Mouse (Mus musculus): ENCODE data around the gene Epb41l4b. TPM values are rescaled to one million over a fixed set of nuclear protein-coding genes. Genes with fewer than 3 reads are reported as not detected.

Epb41l4b gene
- polyA plus RNA-seq, 1 experiment from 2014 or later: 8.4 TPM

DNA sequence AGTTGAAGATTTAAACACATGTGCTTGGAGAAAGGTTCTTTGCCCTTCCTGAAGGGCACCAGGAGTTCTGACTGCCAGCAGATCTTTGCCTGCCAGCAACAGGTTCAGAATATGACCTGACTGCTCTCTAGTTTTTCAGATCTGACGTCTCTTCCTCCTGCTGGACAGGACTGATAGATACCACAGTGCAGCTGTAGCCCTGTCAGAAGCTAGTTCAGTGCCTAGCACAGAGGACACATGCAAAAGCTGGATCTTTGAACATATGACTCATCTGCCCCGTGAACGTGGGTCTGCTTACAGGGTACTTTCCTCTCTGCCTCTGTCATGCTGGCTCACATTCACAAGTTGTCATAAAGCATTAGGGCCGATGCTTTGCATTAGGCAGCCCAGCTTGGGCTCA is 199.0 kb downstream of the Epb41l4b start:
- no peak for TF ChIP-seq CTCF (IDR thresholded peaks at IDR 0.05; ENCODE audit: low read depth)
- no peak for TF ChIP-seq EP300 (IDR thresholded peaks at IDR 0.05; ENCODE audit: low read depth)
- H3K4me2 ChIP-seq (ENCODE audit: low read depth, low read length): no peak overlapping the region
- WGBS (ENCODE audit: insufficient replicate concordance): 52% methylated on average over 4 of the region's 4 CpGs

DNA sequence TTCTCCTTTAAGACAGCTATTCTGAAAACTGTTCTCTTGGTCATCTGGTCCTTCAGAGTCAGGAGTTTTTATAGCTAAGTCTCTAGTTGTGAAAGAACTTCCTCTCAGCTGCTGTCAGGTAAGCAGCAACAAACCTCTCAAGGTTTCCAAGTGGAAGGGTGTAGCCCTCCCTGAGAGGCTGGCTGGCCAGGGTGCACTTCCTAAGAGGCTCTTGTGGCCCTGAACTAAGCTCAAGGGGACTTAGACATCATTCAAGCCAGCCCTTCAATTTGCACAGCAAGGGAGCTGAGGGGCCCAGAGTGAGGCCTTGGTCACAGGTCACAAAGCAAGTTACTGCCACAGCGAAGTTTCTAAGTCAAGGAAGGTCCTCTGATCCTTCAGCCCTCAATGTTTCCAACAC is 200.0 kb downstream of the Epb41l4b start:
- WGBS (ENCODE audit: insufficient replicate concordance): 70% methylated on average over 1 of the region's 1 CpGs
- ATAC-seq: no peak

More for the DNA sequence above, 199.0 kb downstream of the Epb41l4b start:
- no peaks in the 10 kb centered on the region for H3K27me3 ChIP-seq (ENCODE audit: insufficient read depth, low read length)
- H3K9me3 ChIP-seq (ENCODE audit: low read length): no peaks in the 10 kb centered on the region
- ATAC-seq (no peak), DNase-seq (no peak)
- H3K4me1 ChIP-seq (ENCODE audit: insufficient read depth): peaks cover 24% of the 10 kb centered on the region
- no peak overlapping the region for H3K4me3 ChIP-seq (ENCODE audit: low read depth, low read length)
- no peak overlapping the region for H3K27ac ChIP-seq (ENCODE audit: low read depth)
- no peak overlapping the region for H3K9ac ChIP-seq (replicated peaks)
- H3K36me3 ChIP-seq (replicated peaks; ENCODE audit: insufficient read depth, low read length): no peaks in the 10 kb centered on the region

DNA sequence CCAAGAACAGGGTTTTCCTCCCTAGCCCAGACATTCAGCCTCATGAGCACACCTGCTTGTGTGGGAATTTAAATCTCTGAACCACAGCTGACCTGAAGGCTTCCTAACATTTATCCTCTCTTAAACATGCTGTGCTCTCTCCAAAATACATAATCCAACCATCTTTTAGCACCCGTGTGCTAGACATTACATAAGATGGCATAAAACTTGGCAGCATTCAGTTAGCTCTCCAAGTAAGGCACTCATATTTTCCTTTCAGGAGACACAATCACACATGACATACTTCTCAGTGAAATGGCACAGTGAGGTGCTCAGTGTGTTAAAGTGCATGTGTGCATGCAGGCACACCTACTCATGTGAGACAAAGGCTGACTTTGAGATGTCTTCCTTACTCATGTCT is 200.7 kb downstream of the Epb41l4b start:
- Histone ChIP-seq H3K9me3 (ENCODE audit: low read length) (no peaks in the 10 kb centered on the region), H3K4me1 (ENCODE audit: insufficient read depth) (peaks cover 21% of the 10 kb centered on the region), H3K27ac (ENCODE audit: low read depth) (no peak overlapping the region), H3K4me2 (ENCODE audit: low read depth, low read length) (no peak overlapping the region), H3K36me3 (replicated peaks; ENCODE audit: insufficient read depth, low read length) (no peaks in the 10 kb centered on the region), H3K27me3 (ENCODE audit: insufficient read depth, low read length) (no peaks in the 10 kb centered on the region), H3K4me3 (ENCODE audit: low read depth, low read length) (no peak overlapping the region), H3K9ac (replicated peaks) (no peak overlapping the region)
- 71% methylated on average over 1 of the region's 1 CpGs for WGBS (ENCODE audit: insufficient replicate concordance)
- TF ChIP-seq CTCF (IDR thresholded peaks at IDR 0.05; ENCODE audit: low read depth) (no peak), EP300 (IDR thresholded peaks at IDR 0.05; ENCODE audit: low read depth) (no peak)
- ATAC-seq: no peak
- DNase-seq: no peak

More for the DNA sequence above, 200.0 kb downstream of the Epb41l4b start:
- no peak overlapping the region for H3K4me2 ChIP-seq (ENCODE audit: low read depth, low read length)
- TF ChIP-seq CTCF (IDR thresholded peaks at IDR 0.05; ENCODE audit: low read depth) (no peak), EP300 (IDR thresholded peaks at IDR 0.05; ENCODE audit: low read depth) (no peak)
- no peak for DNase-seq
- no peaks in the 10 kb centered on the region for H3K9me3 ChIP-seq (ENCODE audit: low read length)
- peaks cover 21% of the 10 kb centered on the region for H3K4me1 ChIP-seq (ENCODE audit: insufficient read depth)
- no peaks in the 10 kb centered on the region for H3K27me3 ChIP-seq (ENCODE audit: insufficient read depth, low read length)
- H3K36me3 ChIP-seq (replicated peaks; ENCODE audit: insufficient read depth, low read length): no peaks in the 10 kb centered on the region
- H3K4me3 ChIP-seq (ENCODE audit: low read depth, low read length): no peak overlapping the region
- H3K9ac ChIP-seq (replicated peaks): no peak overlapping the region
- no peak overlapping the region for H3K27ac ChIP-seq (ENCODE audit: low read depth)

Other genes with a start within 250 kb of the Epb41l4b start
- gene Tmem245, start 196.0 kb downstream of the Epb41l4b start, polyA plus RNA-seq (2015; fragmentation: Nextera tagmentation; extraction: Ambion mirVana): 1.3 and 2.0 TPM in 2 replicates
- gene Frrs1l, start 153.0 kb downstream of the Epb41l4b start, polyA plus RNA-seq (2015; fragmentation: Nextera tagmentation; extraction: Ambion mirVana): not detected in 2 replicates
- 2.5 and 3.0 TPM in 2 replicates for gene Ptpn3, start 158.4 kb upstream of the Epb41l4b start, polyA plus RNA-seq (2015; fragmentation: Nextera tagmentation; extraction: Ambion mirVana)